Mouse (Mus musculus) forebrain, embryonic 15.5 days (tissue): Measurements from ENCODE around the gene Vps4a. TPM values are rescaled to one million over a fixed set of nuclear protein-coding genes. Genes with fewer than 3 reads are reported as not detected.

ENCODE experiments used
- ATAC-seq: fragments of 200-750 bp; cut with Nextera tagmentation; replicated peaks from 2 replicates; pipeline ENCODE4 v1.8.0; 2017; ENCODE audit warnings: mild to moderate bottlenecking, moderate TSS enrichment, moderate library complexity
- H3K27ac ChIP-seq: fragments of 300-500 bp; sonication (generic); replicated peaks from 2 replicates; pipeline ENCODE4 v1.5.1; 2015; ENCODE audit warnings: mild to moderate bottlenecking, inconsistent platforms
- H3K27me3 ChIP-seq: fragments of 300-500 bp; sonication (generic); 2 replicates; pipeline ENCODE4 v1.6.1; 2015; ENCODE audit warnings: inconsistent platforms
- H3K36me3 ChIP-seq: fragments of 300-500 bp; sonication (generic); 2 replicates; pipeline ENCODE4 v1.6.1; 2015; ENCODE audit warnings: mild to moderate bottlenecking, inconsistent platforms
- H3K4me1 ChIP-seq: fragments of 300-500 bp; sonication (generic); 2 replicates; pipeline ENCODE4 v1.6.1; 2015; ENCODE audit warnings: inconsistent platforms
- H3K4me2 ChIP-seq: fragments of 300-500 bp; sonication (generic); replicated peaks from 2 replicates; pipeline ENCODE4 v1.6.1; 2015; ENCODE audit warnings: mild to moderate bottlenecking, inconsistent platforms
- H3K4me3 ChIP-seq: fragments of 300-500 bp; sonication (generic); 2 replicates; pipeline ENCODE4 v1.5.1; 2015; ENCODE audit warnings: mild to moderate bottlenecking, inconsistent platforms
- H3K9ac ChIP-seq: fragments of 300-500 bp; sonication (generic); replicated peaks from 2 replicates; pipeline ENCODE4 v1.6.1; 2015; ENCODE audit warnings: mild to moderate bottlenecking, inconsistent platforms
- H3K9me3 ChIP-seq: fragments of 300-500 bp; sonication (generic); 2 replicates; pipeline ENCODE4 v1.6.1; 2016; ENCODE audit warnings: inconsistent platforms
- WGBS: fragments of 180-500 bp; shearing (Covaris S2); methylation state at CpG from one replicate; pipeline ENCODE4 v1.1.7; 2015; ENCODE audit warnings: mixed read lengths; 5-methylcytosine and 5-hydroxymethylcytosine counted together
- polyA plus RNA-seq: library from polyadenylated mRNA; unstranded; fragments of >200 nt; fragmentation: Nextera tagmentation; extraction: Ambion mirVana; gene quantifications from 2 replicates; pipeline ENCODE4 v1.2.1, GENCODE M21; 2015

The Vps4a gene
- polyA plus RNA-seq, 1 experiment from 2014 or later: 148 TPM

GRCm38 (mm10) chr8:107090531-107090930 lies 59.5 kb downstream of the Vps4a start:
- no peaks in the 10 kb centered on the region for H3K9me3 ChIP-seq
- peaks cover 32% of the 10 kb centered on the region; the same call in 1 of the 2 replicates for H3K36me3 ChIP-seq
- 95% methylated on average over 7 of the region's 7 CpGs for WGBS
- no peaks in the 10 kb centered on the region for H3K27me3 ChIP-seq
- H3K4me3 ChIP-seq: no peak overlapping the region
- no peak overlapping the region for H3K27ac ChIP-seq
- no peak for ATAC-seq
- H3K9ac ChIP-seq: no peak overlapping the region
- H3K4me2 ChIP-seq: no peak overlapping the region
- H3K4me1 ChIP-seq: peaks cover 23% of the 10 kb centered on the region

Other genes with a start within 250 kb of the Vps4a start
- gene Has3, start 161.0 kb upstream of the Vps4a start, polyA plus RNA-seq: 0.89 and 0.95 TPM in 2 replicates
- gene Utp4, start 137.6 kb upstream of the Vps4a start, polyA plus RNA-seq: 49.1 and 49.4 TPM in 2 replicates
- gene Sntb2, start 95.5 kb upstream of the Vps4a start, polyA plus RNA-seq: 3.7 and 4.3 TPM in 2 replicates
- 37.9 and 38.7 TPM in 2 replicates for gene Pdf, start 17.4 kb downstream of the Vps4a start, polyA plus RNA-seq
- gene Cog8, start 25.5 kb downstream of the Vps4a start, polyA plus RNA-seq: 42.2 and 45.7 TPM in 2 replicates
- 81.0 and 84.1 TPM in 2 replicates for gene Nip7, start 25.7 kb downstream of the Vps4a start, polyA plus RNA-seq
- not detected in 2 replicates for gene Tmed6, start 34.4 kb downstream of the Vps4a start, polyA plus RNA-seq
- 22.8 and 26.1 TPM in 2 replicates for gene Terf2, start 65.3 kb downstream of the Vps4a start, polyA plus RNA-seq
- gene Cyb5b, start 119.4 kb downstream of the Vps4a start, polyA plus RNA-seq: 103 and 105 TPM in 2 replicates